Mouse (Mus musculus) thymus, adult 2 months (tissue): ENCODE data around the gene Tdrd6. TPM values are rescaled to one million over a fixed set of nuclear protein-coding genes. Genes with fewer than 3 reads are reported as not detected.

Experiments used
- DNase-seq: peaks from one replicate; pipeline ENCODE4 v3.0.0; 2021
- H3K27ac ChIP-seq: fragments of 200-500 bp; 2 replicates; pipeline ENCODE4 v1.5.1; 2012; ENCODE audit warnings: low read length, control low read depth; ENCODE audit not compliant: control insufficient read depth, insufficient read depth
- H3K27me3 ChIP-seq: fragments of 200-500 bp; 2 replicates; pipeline ENCODE4 v1.6.1; 2012; ENCODE audit warnings: mild to moderate bottlenecking, low read length, moderate library complexity, mixed read lengths; ENCODE audit not compliant: control insufficient read depth, insufficient read depth
- H3K36me3 ChIP-seq: fragments of 200-500 bp; 2 replicates; pipeline ENCODE4 v1.6.1; 2012; ENCODE audit warnings: mild to moderate bottlenecking, low read length, moderate library complexity; ENCODE audit not compliant: control insufficient read depth, insufficient read depth
- H3K4me1 ChIP-seq: fragments of 200-500 bp; replicated peaks from 2 replicates; pipeline ENCODE4 v1.6.1; 2012; ENCODE audit warnings: low read length; ENCODE audit not compliant: control insufficient read depth, insufficient read depth
- H3K4me3 ChIP-seq: fragments of 200-500 bp; 2 replicates; pipeline ENCODE4 v1.5.1; 2012; ENCODE audit warnings: mild to moderate bottlenecking, low read length, control low read depth, moderate library complexity; ENCODE audit not compliant: control insufficient read depth, insufficient read depth
- CTCF ChIP-seq: fragments of 200-500 bp; IDR thresholded peaks from 2 replicates; pipeline ENCODE4 v1.5.1; 2012; ENCODE audit warnings: mild to moderate bottlenecking, control low read depth, low read length, moderate library complexity, borderline replicate concordance; ENCODE audit not compliant: control insufficient read depth, poor library complexity, insufficient read depth; ENCODE audit errors: extremely low read depth
- POLR2A ChIP-seq: fragments of 200-500 bp; IDR thresholded peaks from 2 replicates; pipeline ENCODE4 v1.6.1; 2012; ENCODE audit warnings: mild to moderate bottlenecking, low read length, control low read depth, moderate library complexity; ENCODE audit not compliant: control insufficient read depth, poor library complexity, insufficient read depth; ENCODE audit errors: extremely low read depth
- WGBS: fragments of 180-500 bp; shearing (Covaris S2); methylation state at CpG from one replicate; pipeline ENCODE4 v1.1.7; 2018; 5-methylcytosine and 5-hydroxymethylcytosine counted together
- polyA plus RNA-seq: library from polyadenylated mRNA; depleted of rRNA; stranded (reverse); fragments of >200 nt; gene quantifications from 2 replicates; pipeline ENCODE4 v1.2.3, GENCODE M21; 2012

The Tdrd6 gene
- polyA plus RNA-seq, 1 experiment: 0.01 TPM

- H3K4me1 ChIP-seq: peaks cover 8% of the 10 kb centered on the region
- no peak within 1 kb of the TSS for H3K27ac ChIP-seq
- no peaks in the 10 kb centered on the region for H3K36me3 ChIP-seq
- WGBS: 2% methylated on average over 17 of the region's 17 CpGs
- no peak for DNase-seq
- H3K27me3 ChIP-seq: no peaks in the 10 kb centered on the region
- TF ChIP-seq POLR2A (no peak), CTCF (no peak)
- peak within 1 kb of the TSS; percentile 98 for H3K4me3 ChIP-seq
These were observed 37.3 kb upstream of the Tdrd6 start, which contains the start of gene Cyp39a1 for GRCm38 (mm10) chr17:43667290-43667843. Gene Cyp39a1, plus strand, starts transcription at chr17:43667425.

GRCm38 (mm10) chr17:43666576-43667289, 36.6 kb upstream of the Tdrd6 start, which contains the start of gene Slc25a27:
Gene Slc25a27, minus strand, starts transcription at chr17:43667214.
- TF ChIP-seq CTCF (no peak), POLR2A (no peak)
- Histone ChIP-seq H3K27me3 (no peaks in the 10 kb centered on the region), H3K4me3 (peak within 1 kb of the TSS; percentile 98), H3K36me3 (no peaks in the 10 kb centered on the region), H3K4me1 (peaks cover 8% of the 10 kb centered on the region), H3K27ac (no peak within 1 kb of the TSS)
- WGBS: 2% methylated on average over 41 of the region's 41 CpGs
- DNase-seq: peak; percentile 84

GRCm38 (mm10) chr17:43651314-43652046, 21.4 kb upstream of the Tdrd6 start:
- TF ChIP-seq POLR2A (no peak), CTCF (no peak)

GRCm38 (mm10) chr17:43649641-43650436, 19.7 kb upstream of the Tdrd6 start:
- whole genome bisulfite sequencing: 91% methylated on average over 10 of the region's 10 CpGs
- H3K27ac ChIP-seq: no peak overlapping the region
- DNase-seq: peak; percentile 33
- H3K4me1 ChIP-seq: peaks cover 10% of the 10 kb centered on the region
- no peak for TF ChIP-seq CTCF
- TF ChIP-seq POLR2A: no peak
- no peaks in the 10 kb centered on the region for H3K27me3 ChIP-seq
- no peak overlapping the region for H3K4me3 ChIP-seq
- H3K36me3 ChIP-seq: no peaks in the 10 kb centered on the region

More at GRCm38 (mm10) chr17:43651314-43652046, 21.4 kb upstream of the Tdrd6 start:
- Histone ChIP-seq H3K27ac (no peak overlapping the region), H3K27me3 (no peaks in the 10 kb centered on the region), H3K4me3 (no peak overlapping the region), H3K36me3 (no peaks in the 10 kb centered on the region), H3K4me1 (no peaks in the 10 kb centered on the region)
- WGBS: 91% methylated on average over 14 of the region's 14 CpGs
- DNase-seq: no peak

GRCm38 (mm10) chr17:43646925-43647324, 16.8 kb upstream of the Tdrd6 start:
- WGBS: 76% methylated on average over 5 of the region's 5 CpGs

GRCm38 (mm10) chr17:43645136-43645535, 15.0 kb upstream of the Tdrd6 start:
- DNase-seq: peak; percentile 37
- no peak for TF ChIP-seq CTCF
- TF ChIP-seq POLR2A: no peak
- Histone ChIP-seq H3K4me1 (peaks cover 14% of the 10 kb centered on the region), H3K36me3 (no peaks in the 10 kb centered on the region), H3K27me3 (no peaks in the 10 kb centered on the region), H3K27ac (no peak overlapping the region), H3K4me3 (no peak overlapping the region)
- WGBS: 24% methylated on average over 3 of the region's 3 CpGs

More at GRCm38 (mm10) chr17:43646925-43647324, 16.8 kb upstream of the Tdrd6 start:
- Histone ChIP-seq H3K27me3 (no peaks in the 10 kb centered on the region), H3K27ac (no peak overlapping the region), H3K36me3 (no peaks in the 10 kb centered on the region), H3K4me1 (peaks cover 14% of the 10 kb centered on the region), H3K4me3 (no peak overlapping the region)
- DNase-seq: no peak
- TF ChIP-seq CTCF (no peak), POLR2A (no peak)
